Mouse (Mus musculus) mouse embryonic stem cell (cell line): ENCODE measurements around the gene Gm8229.
"Not testable (repeated sequence)": the region's sequence is repeated elsewhere in the genome, so short reads cannot be mapped to it uniquely, and the experiment has no call there.

ENCODE experiments used
- in situ Hi-C, 2 experiments: fragments of 300-500 bp; cut with MboI; formaldehyde crosslinking; loops; 1 replicate in 1 of 2; 3 replicates in 1 of 2; pipeline ENCODE4 v1.14.3; 2019 to 2020; ENCODE audit warnings: low sequenced_read_pairs in 2 of 2, low pct_unique_long_range_greater_than_20kb in 1 of 2, mixed read lengths in 1 of 2; ENCODE audit not compliant: unreplicated experiment in 1 of 2

The Gm8229 gene

DNA sequence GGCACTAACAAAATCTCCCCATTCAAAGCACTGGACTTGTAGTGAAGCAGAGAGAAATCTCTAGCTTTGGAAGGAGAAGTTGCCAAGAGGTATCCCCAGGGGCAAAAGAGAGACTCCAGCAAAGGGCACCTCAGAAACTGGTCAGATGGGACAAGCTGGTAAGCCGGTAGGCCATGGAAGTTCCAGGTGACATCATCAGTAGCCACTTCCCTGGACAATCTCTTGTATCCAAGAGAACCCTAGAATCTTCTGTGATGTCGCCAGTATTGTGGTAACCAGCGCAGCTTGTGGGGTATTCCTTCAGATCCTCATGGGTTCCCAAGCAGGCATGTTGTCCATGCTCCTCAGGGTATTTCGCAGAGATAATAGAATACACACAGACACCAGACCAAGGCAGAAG, at the start of gene Gm8229:
Gene Gm8229 (plus strand): TSS at position 301 of the 400 bp plus-strand sequence.
- in situ Hi-C loops, result not testable (repeated sequence)

DNA sequence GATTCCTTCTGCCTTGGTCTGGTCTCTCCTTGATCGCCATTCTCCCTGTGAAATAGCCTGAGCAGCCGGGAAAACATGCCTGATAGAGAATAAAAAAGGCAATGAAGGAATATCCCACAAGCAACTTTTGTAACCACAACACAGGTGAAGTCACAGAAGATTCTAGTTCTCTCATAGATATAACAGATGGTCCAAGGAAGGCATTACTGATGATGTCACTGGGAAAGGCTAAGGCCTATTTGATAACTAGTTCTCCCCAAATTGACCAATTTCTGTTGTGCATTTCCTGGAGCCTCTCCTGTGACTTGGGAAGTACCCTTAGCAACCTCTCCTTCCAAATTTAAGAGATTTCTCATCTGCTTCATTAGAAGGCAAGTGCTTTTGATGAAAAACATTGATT, 26.7 kb upstream of the Gm8229 start, which contains the start of gene Gm5930:
Gene Gm5930 (minus strand): TSS at position 101 of the 400 bp plus-strand sequence.
- in situ Hi-C loops, result not testable (repeated sequence)

DNA sequence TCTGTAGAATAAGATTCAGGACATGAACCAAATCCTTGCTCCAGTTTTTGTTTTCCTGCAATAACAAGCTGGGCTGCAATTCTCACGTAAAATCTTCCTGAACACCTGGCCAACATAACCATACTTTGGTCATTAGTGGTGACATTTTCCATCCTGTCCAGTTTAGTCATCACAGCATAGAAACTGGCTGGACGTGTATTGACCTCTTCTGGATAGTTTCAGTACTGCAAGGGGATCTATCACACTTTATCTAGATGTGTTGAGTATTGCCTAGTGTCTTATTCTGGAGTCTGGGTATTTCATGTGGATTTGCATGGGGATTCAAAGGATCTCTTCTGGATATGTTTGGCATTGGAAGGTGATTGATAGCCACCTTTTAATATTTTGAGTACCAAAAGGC, 3.7 kb upstream of the Gm8229 start:
- in situ Hi-C loops, result not testable (repeated sequence)

DNA sequence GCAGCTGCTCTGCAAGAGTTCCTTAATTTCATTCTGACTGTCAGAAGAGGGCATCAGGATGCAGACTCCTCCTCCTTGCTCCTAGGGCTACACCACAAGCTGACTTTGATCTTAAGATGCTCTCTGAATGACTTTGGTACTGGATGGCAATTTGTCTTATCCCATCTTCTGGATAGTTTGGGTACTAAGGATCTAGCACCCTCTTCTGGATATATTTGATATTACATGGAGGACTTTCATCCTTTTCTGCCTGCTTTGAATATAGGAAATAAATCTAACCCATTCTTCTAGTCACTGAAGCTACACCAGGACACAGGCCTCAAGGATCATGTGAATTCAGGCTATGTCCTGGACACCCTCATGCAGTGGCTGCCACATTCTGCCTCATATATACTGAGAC, 2.9 kb upstream of the Gm8229 start:
- in situ Hi-C loops, result not testable (repeated sequence)

DNA sequence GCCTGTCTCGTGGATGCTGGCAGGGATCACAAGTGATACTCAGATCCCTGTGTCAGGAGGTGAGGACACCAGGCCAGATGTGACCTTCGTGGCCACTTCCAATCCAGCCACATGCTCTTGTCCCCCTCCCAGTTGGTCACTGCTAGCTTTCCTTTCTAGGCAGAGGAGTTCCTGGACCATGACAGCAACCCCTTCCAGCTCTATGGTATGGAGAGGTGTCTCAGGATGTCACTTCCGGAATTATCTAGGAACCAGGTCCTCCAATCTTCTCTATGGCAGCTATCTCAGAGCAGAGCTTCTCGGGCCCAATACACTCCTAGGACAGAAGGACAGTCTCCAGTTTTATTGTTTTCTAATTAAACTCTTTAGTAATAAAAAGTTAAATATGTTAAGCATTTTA, 19.1 kb downstream of the Gm8229 start:
- in situ Hi-C loops, result not testable (repeated sequence)

DNA sequence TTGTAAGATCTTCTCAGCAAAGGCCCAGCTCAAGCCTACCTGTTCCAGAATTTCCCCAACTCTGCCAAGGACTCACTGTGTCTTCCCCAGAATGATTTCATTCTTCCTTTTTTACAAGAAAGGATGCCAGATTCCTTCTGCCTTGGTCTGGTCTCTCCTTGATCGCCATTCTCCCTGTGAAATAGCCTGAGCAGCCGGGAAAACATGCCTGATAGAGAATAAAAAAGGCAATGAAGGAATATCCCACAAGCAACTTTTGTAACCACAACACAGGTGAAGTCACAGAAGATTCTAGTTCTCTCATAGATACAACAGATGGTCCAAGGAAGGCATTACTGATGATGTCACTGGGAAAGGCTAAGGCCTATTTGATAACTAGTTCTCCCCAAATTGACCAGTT, 45.4 kb downstream of the Gm8229 start, which contains the start of gene Gm3371:
Gene Gm3371 (minus strand): TSS at position 101 of the 400 bp plus-strand sequence.
- in situ Hi-C loops, result not testable (repeated sequence)
